Mouse (Mus musculus) heart, adult 9 months (tissue): ENCODE results near the gene Gfy.
"Not testable (repeated sequence)": the region's sequence is repeated elsewhere in the genome, so short reads cannot be mapped to it uniquely, and the experiment has no call there.

ENCODE experiments used
- DNase-seq, 2 experiments: peaks; one replicate each; pipeline ENCODE4 v3.0.0; 2022; ENCODE audit warnings: low spot score in 2 of 2

Gfy gene

DNA sequence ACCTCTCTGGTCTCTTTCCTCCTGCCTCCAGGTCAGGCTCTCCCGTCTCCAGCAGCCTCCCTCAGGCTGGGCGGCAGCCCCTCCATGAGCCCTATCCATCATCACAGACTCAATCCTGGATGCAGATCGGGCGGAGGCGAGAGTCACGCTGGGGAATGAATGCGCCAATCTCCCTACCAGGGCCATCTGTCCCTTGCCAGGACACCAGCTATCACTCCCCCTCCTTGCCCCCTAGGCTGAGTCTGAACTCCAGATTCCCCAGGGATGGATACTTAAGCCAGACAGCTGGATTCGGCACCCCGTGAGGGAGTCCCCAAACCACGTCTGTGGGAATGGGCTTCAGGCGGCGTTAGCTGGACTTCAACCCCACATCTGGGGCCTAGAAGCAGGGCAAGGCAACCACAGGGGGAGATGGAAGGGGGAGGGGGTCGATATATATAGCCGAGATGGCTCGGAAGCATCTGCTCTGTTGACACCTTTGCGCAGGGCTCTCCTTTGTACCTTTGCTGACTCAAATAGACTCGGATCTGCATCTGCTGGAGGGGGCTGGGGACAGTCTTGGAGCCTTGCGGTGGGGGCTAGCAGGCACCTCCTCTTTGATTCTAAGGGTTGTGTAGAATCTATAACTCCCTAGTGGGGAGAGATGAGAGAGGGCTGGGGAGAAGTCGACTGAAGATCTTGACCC, 11.5 kb downstream of the Gfy start:
- DNase-seq, result no peak

DNA sequence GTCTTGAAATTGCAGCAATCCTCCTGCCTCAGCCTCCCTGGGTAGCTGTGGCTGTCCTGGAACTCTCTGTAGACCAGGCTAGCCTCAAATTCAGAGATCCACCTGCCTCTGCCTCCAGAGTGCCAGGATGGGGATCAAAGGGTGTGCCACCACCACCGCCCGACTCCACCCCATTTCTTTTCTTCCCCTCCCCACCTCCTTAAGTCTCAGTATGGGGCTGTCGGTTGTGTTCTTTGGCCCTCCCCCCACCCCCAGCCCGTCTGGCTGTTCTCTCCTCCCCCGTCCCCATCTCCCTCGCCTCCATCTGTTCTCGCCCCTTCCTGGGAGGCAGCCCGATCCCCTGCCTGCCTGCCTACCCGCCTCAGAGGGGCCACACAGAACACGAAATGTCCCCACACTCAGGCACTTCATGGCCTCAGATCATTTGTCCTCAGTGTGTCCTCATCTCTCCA, 12.4 kb downstream of the Gfy start:
- DNase-seq, result no peak

- DNase-seq, result no peak
These were observed 13.7 kb downstream of the Gfy start for GRCm38 (mm10) chr7:45165701-45166100.

DNA sequence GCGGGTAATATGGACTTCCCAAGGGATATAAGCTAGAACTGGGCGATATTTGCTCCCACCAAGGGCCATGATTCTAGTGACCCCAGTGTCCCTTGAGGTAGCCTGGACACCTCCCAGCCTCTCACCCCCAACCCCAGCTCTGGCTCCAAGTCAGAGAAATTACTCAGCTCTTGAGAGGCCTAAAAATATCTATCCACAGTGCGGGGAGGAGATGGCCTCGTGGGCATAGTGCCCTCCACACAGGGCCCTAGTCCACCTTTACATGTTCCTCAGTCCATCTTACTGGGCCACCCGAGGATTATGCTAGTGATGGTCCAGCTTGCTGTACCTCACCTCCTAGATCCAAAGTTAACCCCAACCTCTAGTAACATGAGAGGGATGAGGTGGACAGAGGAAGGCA, 14.5 kb downstream of the Gfy start:
- DNase-seq, result no peak

DNA sequence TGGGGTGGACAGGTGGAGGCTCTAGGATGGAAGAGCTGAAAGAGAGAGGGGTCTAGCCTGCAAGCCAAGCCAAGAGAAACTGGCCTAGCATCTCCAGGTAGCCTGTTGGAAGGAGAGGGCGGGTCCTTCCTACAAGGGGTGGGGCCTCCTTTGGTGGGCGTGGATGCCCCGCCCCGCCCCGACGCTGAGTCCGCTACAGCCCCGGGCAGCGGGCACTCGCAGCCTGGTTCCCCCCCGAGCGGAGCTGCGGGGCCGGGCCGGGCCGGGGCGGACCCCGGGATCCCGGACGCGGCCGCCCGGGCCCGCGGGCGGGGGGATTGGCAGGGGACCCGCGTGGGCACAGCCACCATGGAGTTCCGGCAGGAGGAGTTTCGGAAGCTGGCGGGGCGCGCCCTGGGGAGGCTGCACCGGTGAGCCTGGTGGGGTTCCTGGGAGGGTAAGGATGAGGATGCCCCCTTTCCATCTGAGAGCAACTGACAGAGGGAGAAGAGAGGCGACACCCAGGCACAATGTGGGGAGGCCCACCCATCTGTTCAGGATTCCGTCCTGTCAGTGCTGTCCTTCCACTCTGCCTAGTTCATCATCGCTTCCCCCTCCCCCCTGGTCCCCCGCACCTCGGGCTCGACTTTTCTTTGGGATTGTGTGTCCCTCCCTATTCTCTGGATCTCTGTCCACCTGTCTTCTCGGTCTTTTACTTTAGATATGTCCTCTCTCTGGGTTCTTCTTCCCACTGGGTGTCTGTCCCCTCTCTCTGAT, 15.5 kb downstream of the Gfy start, which contains the start of gene Slc17a7:
Gene Slc17a7 (plus strand): TSS at position 215 of the 756 bp plus-strand sequence.
- DNase-seq, result no peak

GRCm38 (mm10) chr7:45162996-45163615, 16.3 kb downstream of the Gfy start:
- DNase-seq, result no peak

- no peak for DNase-seq
These were observed 16.8 kb downstream of the Gfy start for GRCm38 (mm10) chr7:45162551-45162950.

- peak; percentile 81 to 85 for DNase-seq
These were observed 17.5 kb downstream of the Gfy start for GRCm38 (mm10) chr7:45161612-45162473.

GRCm38 (mm10) chr7:45160866-45161265, 18.5 kb downstream of the Gfy start:
- no peak for DNase-seq

GRCm38 (mm10) chr7:45160316-45160800, 19.0 kb downstream of the Gfy start:
- DNase-seq, result no peak

DNA sequence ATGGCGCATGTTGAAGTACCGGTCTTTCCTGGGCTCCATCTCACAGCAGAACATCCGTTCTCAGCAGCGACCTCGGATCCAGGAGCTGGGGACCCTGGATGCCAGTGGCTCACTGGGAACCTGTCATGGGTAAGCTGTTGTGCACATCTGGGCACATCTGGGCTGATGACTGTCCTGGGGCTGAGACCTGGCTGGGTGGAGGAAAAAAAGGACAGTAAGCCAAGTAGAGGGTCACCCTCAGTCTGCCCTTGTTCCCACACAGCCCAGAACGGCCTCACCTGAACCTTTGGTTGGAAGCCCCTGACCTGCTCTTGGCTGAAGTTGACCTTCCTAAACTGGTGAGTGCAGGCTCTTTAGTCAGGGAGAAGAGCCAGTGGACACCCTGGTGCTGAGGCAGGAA, 20.4 kb downstream of the Gfy start:
- no peak for DNase-seq

- DNase-seq, result no peak
These were observed 21.9 kb downstream of the Gfy start for GRCm38 (mm10) chr7:45157459-45157858.

DNA sequence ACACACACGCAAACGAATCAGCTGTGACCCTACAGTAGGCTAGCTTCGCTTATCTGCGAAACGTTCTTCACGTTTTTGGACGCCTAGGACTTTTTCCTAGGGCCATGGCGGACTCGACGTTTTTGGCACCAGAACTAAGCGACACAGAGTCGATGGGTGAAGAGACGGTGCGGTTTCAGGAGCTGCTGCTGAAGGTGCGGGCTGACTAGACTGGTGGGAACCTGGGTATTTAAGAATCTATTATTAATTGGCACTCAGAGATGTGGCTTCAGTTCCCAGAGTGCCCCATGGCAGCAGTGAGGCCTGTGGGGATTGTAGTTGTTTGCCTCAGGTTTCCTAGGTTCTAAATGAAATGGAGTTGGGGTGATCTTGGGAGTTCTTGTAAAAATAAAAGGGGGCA, 23.2 kb downstream of the Gfy start:
- no peak for DNase-seq

- no peak for DNase-seq
These were observed 23.8 kb downstream of the Gfy start for GRCm38 (mm10) chr7:45155590-45155989.

DNA sequence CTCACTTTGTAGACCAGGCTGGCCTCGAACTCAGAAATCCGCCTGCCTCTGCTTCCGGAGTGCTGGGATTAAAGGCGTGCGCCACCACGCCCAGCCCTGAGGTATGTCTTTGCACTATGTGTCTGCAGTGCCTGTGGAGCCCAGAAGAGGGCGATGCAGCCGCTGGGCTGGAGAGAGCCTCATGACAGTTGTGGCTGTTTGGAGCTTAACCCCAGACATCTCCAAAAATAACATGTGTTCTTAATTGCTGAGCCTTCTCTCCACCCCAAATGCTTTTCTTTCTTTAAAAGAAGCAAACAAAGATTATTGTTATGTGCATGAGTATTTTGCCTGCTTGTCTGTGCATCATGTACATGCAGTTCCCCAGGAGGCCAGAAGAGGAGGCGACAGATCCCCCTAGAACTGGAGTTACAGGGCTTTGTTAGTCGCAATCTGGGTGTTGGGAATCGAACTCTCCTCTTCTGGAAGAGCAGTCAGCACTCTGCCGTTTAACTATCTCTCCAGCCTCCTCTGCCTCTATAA, 24.3 kb downstream of the Gfy start:
- DNase-seq, result peak in 1 of 2 experiments; percentile 51

- DNase-seq, result peak; percentile 97 to 98
These were observed 25.0 kb downstream of the Gfy start, which contains the start of the genes Pih1d1 and Aldh16a1 for GRCm38 (mm10) chr7:45154096-45154992. Pih1d1 (plus strand) TSS chr7:45154303. Aldh16a1 (minus strand) TSS chr7:45154584.

- no peak for DNase-seq
These were observed 25.8 kb downstream of the Gfy start for GRCm38 (mm10) chr7:45153586-45153985.

- DNase-seq, result not testable (repeated sequence)
These were observed 26.3 kb downstream of the Gfy start for GRCm38 (mm10) chr7:45153052-45153451.

DNA sequence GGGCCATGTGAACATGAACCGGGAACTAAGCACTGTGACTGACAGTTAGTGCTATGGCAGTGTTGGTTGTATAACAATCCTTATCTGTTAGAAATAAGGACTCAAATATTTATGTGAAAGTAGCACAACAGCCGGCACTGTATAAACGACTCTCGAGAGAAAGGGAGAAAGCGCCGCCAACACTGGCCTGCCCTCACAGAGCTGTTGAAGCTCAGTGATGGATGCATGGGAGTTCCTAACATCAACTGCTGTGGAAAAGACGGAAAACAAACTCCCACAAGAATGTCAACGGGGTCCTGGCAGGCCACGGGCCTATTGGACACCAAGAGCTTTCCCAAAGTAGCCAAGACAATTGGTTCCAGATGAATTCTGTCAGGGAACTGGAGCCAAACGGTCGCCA, 28.1 kb downstream of the Gfy start:
- DNase-seq, result peak; percentile 70 to 78

GRCm38 (mm10) chr7:45150321-45150720, 29.0 kb downstream of the Gfy start:
- no peak for DNase-seq
